Mouse (Mus musculus) neutrophil, adult 5-6 weeks (primary cell): ENCODE data around the gene Wfikkn2. TPM values are rescaled to one million over a fixed set of nuclear protein-coding genes. Genes with fewer than 3 reads are reported as not detected.

ENCODE experiments used
- ATAC-seq: fragments of 151-379, 151-347 bp; 2 replicates; pipeline ENCODE4 v1.8.0; 2017; ENCODE audit warnings: mild to moderate bottlenecking, moderate TSS enrichment; ENCODE audit not compliant: insufficient number of reproducible peaks, poor library complexity, low FRiP score, severe bottlenecking; ENCODE audit errors: extremely low read depth
- total RNA-seq: library from RNA; stranded (forward); fragments of 200-1000 nt; gene quantifications from 2 replicates; pipeline ENCODE4 v1.2.3, GENCODE M21; 2017

Gene Wfikkn2
- total RNA-seq, 1 experiment from 2014 or later, result 0.70 TPM

GRCm38 (mm10) chr11:94203066-94203465 is 42.7 kb downstream of the Wfikkn2 start:
- no peak for ATAC-seq

GRCm38 (mm10) chr11:94202106-94202505 is 43.7 kb downstream of the Wfikkn2 start:
- ATAC-seq, result no peak

GRCm38 (mm10) chr11:94200422-94200821 is 45.4 kb downstream of the Wfikkn2 start:
- no peak for ATAC-seq

- no peak for ATAC-seq
Observed at GRCm38 (mm10) chr11:94199771-94200170, 46.0 kb downstream of the Wfikkn2 start.

- ATAC-seq, result peak; percentile 21; the same call in 1 of the 2 replicates
Observed at GRCm38 (mm10) chr11:94198405-94199146, 47.2 kb downstream of the Wfikkn2 start.

- ATAC-seq, result no peak
Observed at GRCm38 (mm10) chr11:94196311-94196710, 49.5 kb downstream of the Wfikkn2 start.

GRCm38 (mm10) chr11:94193109-94193508 is 52.7 kb downstream of the Wfikkn2 start:
- ATAC-seq, result no peak

GRCm38 (mm10) chr11:94190665-94191064 is 55.1 kb downstream of the Wfikkn2 start:
- no peak for ATAC-seq

- ATAC-seq, result no peak
Observed at GRCm38 (mm10) chr11:94189579-94189978, 56.2 kb downstream of the Wfikkn2 start.

Other genes starting within 250 kb of the Wfikkn2 start
- 180 and 187 TPM in 2 replicates for gene Spag9, start 249.9 kb downstream of the Wfikkn2 start, total RNA-seq
- gene Tob1, start 34.6 kb downstream of the Wfikkn2 start, total RNA-seq, result 32.8 and 39.6 TPM in 2 replicates
- 2.2 TPM in 1 of 2 replicates, not detected in the other for gene Gm21885, start 35.9 kb upstream of the Wfikkn2 start, total RNA-seq
- 241 and 265 TPM in 2 replicates for gene Luc7l3, start 76.0 kb upstream of the Wfikkn2 start, total RNA-seq
- gene Ankrd40, start 82.0 kb upstream of the Wfikkn2 start, total RNA-seq, result 68.3 and 73.1 TPM in 2 replicates
- 0.86 and 1.2 TPM in 2 replicates for gene Abcc3, start 147.0 kb upstream of the Wfikkn2 start, total RNA-seq
- gene Cacna1g, start 228.2 kb upstream of the Wfikkn2 start, total RNA-seq, result not detected in 2 replicates
- not detected in 2 replicates for gene Spata20, start 240.2 kb upstream of the Wfikkn2 start, total RNA-seq